In the genomic region with DNA sequence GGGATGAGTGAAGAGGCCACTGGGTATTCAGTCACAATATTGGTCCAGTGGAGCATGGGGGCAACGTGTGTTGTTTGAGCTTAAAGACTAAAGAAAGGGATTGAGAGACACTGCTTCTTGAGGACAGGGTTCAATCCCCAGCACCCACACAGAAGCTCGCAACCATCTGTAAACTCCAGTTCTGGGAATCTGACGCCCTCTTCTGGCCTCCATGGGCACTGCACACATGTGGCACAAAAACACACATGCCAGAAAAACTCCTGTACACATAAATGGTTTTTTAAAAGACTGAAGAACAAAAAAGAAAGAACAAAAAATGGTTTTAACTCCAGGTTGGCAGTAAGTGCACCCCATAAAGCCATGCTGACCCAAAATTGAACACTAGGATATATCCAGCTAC, we compare ENCODE assay signal across 22 mouse cellular contexts.
DNase-seq lines count a peak whose midpoint lies in the region; ATAC-seq and TF ChIP-seq lines count a peak whose summit lies in the region.
"Had no signal": no experiment of that assay in that cellular context is flagged by ENCODE, and none has a peak within 500 bp of the region (broad histone marks: within the 10 kb centered on the region; RNA-seq: fewer than 3 reads in every experiment).

No protein-coding gene starts in this region.

- H3K4me2 ChIP-seq in lung, embryonic 14.5 days = no peak overlapping the region
- no peak overlapping the region for H3K4me2 ChIP-seq in kidney, embryonic 15.5 days
- H3K4me2 ChIP-seq: embryonic facial prominence, embryonic 15.5 days; heart, embryonic 13.5 days; hindbrain, embryonic 14.5 days had no signal

- H3K4me3 ChIP-seq in heart, adult 2 months = no peak overlapping the region
- H3K4me3 ChIP-seq in lung, embryonic 14.5 days (ENCODE audit: low read depth, low read length) = no peak overlapping the region
- H3K4me3 ChIP-seq in lung, adult 2 months (replicated peaks; ENCODE audit: extremely low read depth, low read depth, low read length) = no peak overlapping the region
- no peak overlapping the region for H3K4me3 ChIP-seq in ES-Bruce4 (ENCODE audit: low read depth, low read length)
- H3K4me3 ChIP-seq in cortical plate, adult 2 months (ENCODE audit: insufficient read depth, low read length) = no peak overlapping the region
- no peak overlapping the region for H3K4me3 ChIP-seq in kidney, embryonic 15.5 days (replicated peaks)
- H3K4me3 ChIP-seq: embryonic facial prominence, embryonic 15.5 days; heart, embryonic 13.5 days had no signal

- H3K27me3 ChIP-seq in heart, adult 2 months (ENCODE audit: control insufficient read depth, insufficient read depth, low read length) = no peaks in the 10 kb centered on the region
- no peaks in the 10 kb centered on the region for H3K27me3 ChIP-seq in lung, embryonic 14.5 days (ENCODE audit: insufficient read depth, low read length)
- no peaks in the 10 kb centered on the region for H3K27me3 ChIP-seq in ES-Bruce4 (ENCODE audit: control insufficient read depth, insufficient read depth, low read length, poor library complexity, severe bottlenecking)
- no peaks in the 10 kb centered on the region for H3K27me3 ChIP-seq in kidney, embryonic 15.5 days
- H3K27me3 ChIP-seq: embryonic facial prominence, embryonic 15.5 days; heart, embryonic 13.5 days had no signal

- TF ChIP-seq POLR2A in heart, adult 2 months (IDR thresholded peaks at IDR 0.05; ENCODE audit: insufficient read depth, low read depth, low read length) = no peak
- TF ChIP-seq POLR2A in lung, adult 2 months (IDR thresholded peaks at IDR 0.05; ENCODE audit: borderline replicate concordance, extremely low read depth, low read depth, low read length) = no peak
- no peak for TF ChIP-seq POLR2A in ES-Bruce4 (IDR thresholded peaks at IDR 0.05; ENCODE audit: insufficient read depth, low read length)
- no peak for TF ChIP-seq POLR2A in cortical plate, adult 2 months (IDR thresholded peaks at IDR 0.05; ENCODE audit: extremely low read depth, insufficient read depth, low read length)

- TF ChIP-seq EP300 in heart, adult 2 months (IDR thresholded peaks at IDR 0.05; ENCODE audit: insufficient read depth, low read depth, low read length) = no peak
- no peak for TF ChIP-seq EP300 in ES-Bruce4 (IDR thresholded peaks at IDR 0.05; ENCODE audit: insufficient read depth, low read depth, low read length)

- H3K36me3 ChIP-seq in heart, adult 2 months (ENCODE audit: control insufficient read depth, insufficient read depth, low read length) = no peaks in the 10 kb centered on the region
- H3K36me3 ChIP-seq in lung, embryonic 14.5 days (ENCODE audit: insufficient read depth) = no peaks in the 10 kb centered on the region
- H3K36me3 ChIP-seq in ES-Bruce4 (ENCODE audit: control insufficient read depth, insufficient read depth, low read length, poor library complexity, severe bottlenecking) = no peaks in the 10 kb centered on the region
- H3K36me3 ChIP-seq in kidney, embryonic 15.5 days = no peaks in the 10 kb centered on the region
- H3K36me3 ChIP-seq: embryonic facial prominence, embryonic 15.5 days; heart, embryonic 13.5 days had no signal

- no peak for DNase-seq in heart, adult 2 months
- no peak for DNase-seq in heart, postnatal 14 days
- DNase-seq in lung, embryonic 14.5 days = no peak
- DNase-seq in lung, adult 2 months = no peak
- no peak for DNase-seq in neural tube, embryonic 10.5 days (ENCODE audit: extremely low spot score, low spot score)
- DNase-seq: adrenal gland, postnatal 10 days; cerebellum, adult 8-10 months; gastrocnemius, postnatal 14 days; heart, adult 18-20 months; heart, postnatal 36 days; kidney, adult 8-10 months; kidney, postnatal 14 days; layer of hippocampus, postnatal 36 days; thymus, postnatal 25 days had no signal

- no peaks in the 10 kb centered on the region for H3K4me1 ChIP-seq in heart, adult 2 months (ENCODE audit: control insufficient read depth, insufficient read depth, low read length)
- H3K4me1 ChIP-seq in lung, embryonic 14.5 days (ENCODE audit: insufficient read depth) = no peaks in the 10 kb centered on the region
- H3K4me1 ChIP-seq in lung, adult 2 months (ENCODE audit: control insufficient read depth, insufficient read depth, low read length) = no peaks in the 10 kb centered on the region
- no peaks in the 10 kb centered on the region for H3K4me1 ChIP-seq in ES-Bruce4 (ENCODE audit: control insufficient read depth, insufficient read depth, low read length)
- peaks cover 7% of the 10 kb centered on the region for H3K4me1 ChIP-seq in cortical plate, adult 2 months (ENCODE audit: control insufficient read depth, insufficient read depth, low read length)
- H3K4me1 ChIP-seq in kidney, embryonic 15.5 days = no peaks in the 10 kb centered on the region
- H3K4me1 ChIP-seq: embryonic facial prominence, embryonic 15.5 days had no signal

- ATAC-seq in lung, embryonic 14.5 days (ENCODE audit: insufficient read depth) = no peak
- ATAC-seq in kidney, embryonic 15.5 days (replicated peaks; ENCODE audit: low FRiP score) = no peak
- ATAC-seq: CD4-positive, CD25-positive, alpha-beta regulatory T cell, adult 4 months; forebrain, embryonic 14.5 days had no signal

- no peak overlapping the region for H3K27ac ChIP-seq in heart, adult 2 months
- H3K27ac ChIP-seq in lung, embryonic 14.5 days (ENCODE audit: low read depth) = no peak overlapping the region
- H3K27ac ChIP-seq in ES-Bruce4 (ENCODE audit: insufficient read depth, low read length) = no peak overlapping the region
- H3K27ac ChIP-seq in cortical plate, adult 2 months (ENCODE audit: insufficient read depth, low read length) = no peak overlapping the region
- no peak overlapping the region for H3K27ac ChIP-seq in kidney, embryonic 15.5 days
- H3K27ac ChIP-seq: embryonic facial prominence, embryonic 15.5 days; heart, embryonic 13.5 days; hindbrain, embryonic 14.5 days had no signal

- H3K9me3 ChIP-seq in lung, embryonic 14.5 days (ENCODE audit: low read depth, low read length) = no peaks in the 10 kb centered on the region
- no peaks in the 10 kb centered on the region for H3K9me3 ChIP-seq in ES-Bruce4 (replicated peaks; ENCODE audit: control insufficient read depth, insufficient read depth, low read length, poor library complexity, severe bottlenecking)
- H3K9me3 ChIP-seq in kidney, embryonic 15.5 days (replicated peaks) = no peaks in the 10 kb centered on the region
- H3K9me3 ChIP-seq: embryonic facial prominence, embryonic 15.5 days; heart, embryonic 13.5 days had no signal

- no peaks in the 10 kb centered on the region for H3K79me2 ChIP-seq in heart, adult 2 months (replicated peaks; ENCODE audit: control insufficient read depth, insufficient read depth, low read length)

- intact Hi-C loops in heart, adult 2 months (cut with DNase I) = no loop called here
- intact Hi-C loops in heart, postnatal 14 days (cut with DNase I) = loop anchor here (5.0 kb wide), 1 partner anchor 55 kb away; no protein-coding TSS in a partner anchor

- WGBS in heart, adult 2 months = 76% methylated on average over 3 of the region's 3 CpGs
- WGBS in lung, embryonic 14.5 days = 84% methylated on average over 3 of the region's 3 CpGs
- 94% methylated on average over 3 of the region's 3 CpGs for WGBS in lung, adult 2 months
- 82% methylated on average over 3 of the region's 3 CpGs for WGBS in kidney, embryonic 15.5 days

- TF ChIP-seq CTCF in heart, adult 2 months (IDR thresholded peaks at IDR 0.05) = peak; percentile 9; the same call in 1 of the 2 replicates
- peak; percentile 25; the same call in 1 of the 2 replicates for TF ChIP-seq CTCF in lung, embryonic 14.5 days (IDR thresholded peaks at IDR 0.05; ENCODE audit: low read depth)
- no peak for TF ChIP-seq CTCF in lung, adult 2 months (IDR thresholded peaks at IDR 0.05; ENCODE audit: insufficient read depth, low read length)
- TF ChIP-seq CTCF in ES-Bruce4 (IDR thresholded peaks at IDR 0.05; ENCODE audit: low read depth, low read length) = peak; percentile 19
- TF ChIP-seq CTCF in cortical plate, adult 2 months (IDR thresholded peaks at IDR 0.05; ENCODE audit: extremely low read depth, insufficient read depth, low read length) = peak; percentile 16; the same call in 1 of the 2 replicates

- H3K9ac ChIP-seq in heart, adult 2 months (ENCODE audit: low read depth, low read length) = no peak overlapping the region
- H3K9ac ChIP-seq in lung, embryonic 14.5 days = no peak overlapping the region
- no peak overlapping the region for H3K9ac ChIP-seq in ES-Bruce4 (ENCODE audit: low read depth, poor library complexity, severe bottlenecking)
- no peak overlapping the region for H3K9ac ChIP-seq in kidney, embryonic 15.5 days
- H3K9ac ChIP-seq: embryonic facial prominence, embryonic 15.5 days; heart, embryonic 13.5 days; hindbrain, embryonic 14.5 days had no signal
